Mouse (Mus musculus) hindbrain, embryonic 16.5 days (tissue): ENCODE data around the gene Arcn1. TPM values are rescaled to one million over a fixed set of nuclear protein-coding genes. Genes with fewer than 3 reads are reported as not detected.
A peak's percentile ranks its signal among the peaks of the same experiment; 100 is the strongest.
"Not testable (repeated sequence)": the region's sequence is repeated elsewhere in the genome, so short reads cannot be mapped to it uniquely, and the experiment has no call there.

Experiments
- ATAC-seq: fragments of 200-750 bp; cut with Nextera tagmentation; 2 replicates; pipeline ENCODE4 v1.8.0; 2017; ENCODE audit warnings: moderate TSS enrichment, moderate library complexity
- H3K27ac ChIP-seq: fragments of 300-500 bp; sonication (generic); 2 replicates; pipeline ENCODE4 v1.5.1; 2014; ENCODE audit warnings: low read depth, mild to moderate bottlenecking, control low read depth, low read length, moderate library complexity
- H3K27me3 ChIP-seq: fragments of 300-500 bp; sonication (generic); replicated peaks from 2 replicates; pipeline ENCODE4 v1.6.1; 2014; ENCODE audit warnings: low read length; ENCODE audit not compliant: control insufficient read depth, insufficient read depth
- H3K36me3 ChIP-seq: fragments of 300-500 bp; sonication (generic); 2 replicates; pipeline ENCODE4 v1.6.1; 2014; ENCODE audit warnings: mild to moderate bottlenecking, low read length, moderate library complexity, mixed read lengths; ENCODE audit not compliant: control insufficient read depth, insufficient read depth
- H3K4me1 ChIP-seq: fragments of 300-500 bp; sonication (generic); 2 replicates; pipeline ENCODE4 v1.6.1; 2014; ENCODE audit warnings: low read depth, low read length; ENCODE audit not compliant: control insufficient read depth, insufficient read depth
- H3K4me2 ChIP-seq: fragments of 300-500 bp; sonication (generic); 2 replicates; pipeline ENCODE4 v1.6.1; 2014; ENCODE audit warnings: mild to moderate bottlenecking, low read length, control low read depth, moderate library complexity
- H3K4me3 ChIP-seq: fragments of 300-500 bp; sonication (generic); 2 replicates; pipeline ENCODE4 v1.5.1; 2014; ENCODE audit warnings: mild to moderate bottlenecking, low read length, control low read depth, moderate library complexity
- H3K9ac ChIP-seq: fragments of 300-500 bp; sonication (generic); 2 replicates; pipeline ENCODE4 v1.6.1; 2014; ENCODE audit warnings: low read depth, mild to moderate bottlenecking, control low read depth, low read length, moderate library complexity
- H3K9me3 ChIP-seq: fragments of 300-500 bp; sonication (generic); 2 replicates; pipeline ENCODE4 v1.6.1; 2014; ENCODE audit warnings: mild to moderate bottlenecking, low read length, moderate library complexity; ENCODE audit not compliant: control insufficient read depth
- WGBS: fragments of 180-500 bp; shearing (Covaris S2); extraction: QIAGEN DNeasy Blood & Tissue Kit; methylation state at CpG from one replicate; pipeline ENCODE4 v1.1.7; 2014; 5-methylcytosine and 5-hydroxymethylcytosine counted together
- polyA plus RNA-seq: library from polyadenylated mRNA; unstranded; fragments of >200 nt; fragmentation: Nextera tagmentation; extraction: Ambion mirVana; gene quantifications from 2 replicates; pipeline ENCODE4 v1.2.1, GENCODE M21; 2015

Gene Arcn1
- polyA plus RNA-seq, 1 experiment from 2014 or later: 130 TPM

DNA sequence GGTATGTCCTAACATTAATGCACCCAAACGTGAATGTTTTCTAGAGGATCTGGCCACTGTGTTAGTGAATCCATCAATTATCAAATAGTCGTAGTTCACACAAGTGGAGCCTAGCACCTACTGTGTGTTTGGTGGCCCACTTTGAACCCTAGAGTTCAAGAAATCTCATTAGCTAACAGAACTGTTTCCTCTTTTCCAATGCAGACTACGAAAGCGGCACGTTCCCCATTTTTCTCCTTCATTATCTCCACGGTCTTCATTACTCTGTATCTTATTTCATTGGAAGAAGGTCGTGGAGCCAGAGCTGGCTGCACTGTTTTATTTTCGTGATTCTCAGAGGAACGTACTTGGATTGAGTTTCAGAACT lies 32.3 kb upstream of the Arcn1 start:
- Histone ChIP-seq H3K4me2 (peak overlapping the region; percentile 72), H3K4me3 (peak overlapping the region; percentile 59), H3K9me3 (no peaks in the 10 kb centered on the region), H3K27ac (no peak overlapping the region), H3K9ac (peak overlapping the region; percentile 74), H3K4me1 (peaks cover 13% of the 10 kb centered on the region), H3K36me3 (no peaks in the 10 kb centered on the region; the same call in 1 of the 2 replicates), H3K27me3 (no peaks in the 10 kb centered on the region)
- no peak for ATAC-seq
- WGBS: 38% methylated on average over 9 of the region's 9 CpGs

DNA sequence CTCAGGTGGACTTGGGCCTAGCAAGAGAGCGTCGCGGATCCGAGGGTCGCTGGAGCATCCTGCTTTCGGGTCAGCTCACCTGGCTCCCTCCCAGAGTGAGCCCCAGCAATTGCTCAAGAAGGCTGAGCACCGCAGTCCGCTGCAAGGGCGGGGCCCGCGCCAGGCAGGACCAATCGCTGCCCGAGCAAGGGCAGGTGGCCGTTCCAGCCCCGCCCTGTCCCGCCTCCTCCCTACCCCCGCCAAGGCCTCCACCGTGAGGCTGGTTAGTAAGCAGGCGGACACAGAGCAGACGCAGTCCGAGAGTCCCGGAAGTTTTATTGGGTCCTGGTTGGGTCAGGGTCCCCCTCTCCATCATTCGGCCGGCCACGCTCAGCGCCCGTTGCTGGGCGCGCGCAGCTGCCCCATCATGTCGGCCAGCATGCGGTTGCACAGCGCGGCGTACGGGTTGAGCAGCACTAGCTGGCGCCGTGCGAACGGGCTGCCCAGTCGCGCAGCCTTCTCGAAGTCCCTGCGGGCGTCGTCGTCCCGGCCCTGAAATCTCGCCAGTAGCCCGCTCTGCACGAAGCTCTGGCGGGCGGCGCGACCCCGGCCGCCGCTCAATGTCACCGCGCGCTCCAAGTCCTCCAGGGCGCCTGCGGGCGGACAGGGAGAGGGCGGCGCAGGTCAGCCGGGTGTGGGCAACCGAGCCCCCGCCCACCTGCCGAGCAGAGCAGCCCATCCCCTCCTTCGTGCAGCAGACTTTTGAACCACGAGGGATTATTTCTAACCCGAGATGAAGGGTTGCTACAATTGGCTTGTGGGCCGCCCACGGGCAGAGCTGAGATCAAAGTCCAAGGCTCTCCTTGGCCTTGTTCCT lies 31.7 kb upstream of the Arcn1 start, which contains the start of gene Tmem25:
TSS of gene Tmem25 (minus strand) at position 206 of the 856 bp plus-strand sequence.
- Histone ChIP-seq H3K9ac (peak within 1 kb of the TSS; percentile 74), H3K36me3 (no peaks in the 10 kb centered on the region), H3K4me3 (peak within 1 kb of the TSS; percentile 59), H3K4me1 (peaks cover 13% of the 10 kb centered on the region), H3K9me3 (no peaks in the 10 kb centered on the region), H3K27me3 (no peaks in the 10 kb centered on the region), H3K27ac (peak within 1 kb of the TSS; percentile 76), H3K4me2 (peak within 1 kb of the TSS; percentile 72)
- under 1% methylated on average over 73 of the region's 75 CpGs for WGBS
- peak; percentile 98 for ATAC-seq

DNA sequence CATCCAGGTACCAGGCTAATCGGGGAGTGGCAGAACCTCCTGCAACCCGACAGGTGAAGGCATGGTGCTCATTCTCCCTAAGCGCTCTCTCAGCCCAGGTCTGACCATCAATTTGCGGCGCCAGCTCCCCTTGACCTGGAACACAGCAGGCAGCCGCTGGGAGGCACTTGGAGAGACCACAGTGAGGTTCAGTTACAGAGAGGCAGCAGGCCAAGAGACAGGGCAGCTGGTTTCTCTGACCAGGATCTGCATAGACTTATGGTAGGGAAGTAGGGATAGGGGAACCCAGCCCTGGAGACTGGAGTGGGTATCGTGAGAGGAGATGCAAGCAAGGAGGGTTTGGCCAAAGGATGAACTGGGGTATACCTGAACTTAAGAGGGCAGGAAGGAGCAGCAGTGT lies 30.7 kb upstream of the Arcn1 start:
- H3K27me3 ChIP-seq: no peaks in the 10 kb centered on the region
- H3K9ac ChIP-seq: peak overlapping the region; percentile 74
- peaks cover 13% of the 10 kb centered on the region for H3K4me1 ChIP-seq
- H3K36me3 ChIP-seq: no peaks in the 10 kb centered on the region
- no peaks in the 10 kb centered on the region for H3K9me3 ChIP-seq
- H3K4me2 ChIP-seq: peak overlapping the region; percentile 72
- no peak for ATAC-seq
- H3K4me3 ChIP-seq: peak overlapping the region; percentile 59
- H3K27ac ChIP-seq: no peak overlapping the region
- WGBS: 42% methylated on average over 7 of the region's 7 CpGs

DNA sequence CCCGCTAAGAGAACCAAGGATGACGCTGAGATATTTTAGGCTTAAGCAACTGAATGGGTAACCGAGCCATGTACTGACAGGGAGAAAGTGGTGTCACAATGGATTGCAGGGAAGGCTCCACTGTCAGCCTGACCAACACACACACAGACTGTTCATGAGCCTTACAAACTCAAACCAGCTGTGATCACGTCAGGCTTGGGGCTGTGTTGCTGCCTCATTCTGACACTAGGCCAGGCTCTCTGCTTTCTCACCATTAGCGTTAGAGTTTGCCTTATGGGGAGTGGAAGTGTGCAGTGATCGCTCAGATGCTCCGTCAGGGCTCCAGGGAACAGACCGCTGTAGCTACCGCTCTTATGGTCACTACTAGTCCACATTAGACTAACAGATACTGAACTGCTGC lies 25.2 kb upstream of the Arcn1 start:
- H3K9ac ChIP-seq: no peak overlapping the region
- no peak for ATAC-seq
- H3K4me1 ChIP-seq: no peaks in the 10 kb centered on the region
- no peak overlapping the region for H3K4me2 ChIP-seq
- H3K27ac ChIP-seq: no peak overlapping the region
- H3K36me3 ChIP-seq: peaks cover 21% of the 10 kb centered on the region
- H3K9me3 ChIP-seq: no peaks in the 10 kb centered on the region
- WGBS: 81% methylated on average over 9 of the region's 9 CpGs
- no peak overlapping the region for H3K4me3 ChIP-seq
- H3K27me3 ChIP-seq: no peaks in the 10 kb centered on the region

GRCm38 (mm10) chr9:44772750-44773651 lies 5.4 kb upstream of the Arcn1 start:
- peak overlapping the region; percentile 60 for H3K4me3 ChIP-seq
- H3K27ac ChIP-seq: peak overlapping the region; percentile 80
- H3K9ac ChIP-seq: peak overlapping the region; percentile 69
- H3K9me3 ChIP-seq: no peaks in the 10 kb centered on the region
- H3K4me1 ChIP-seq: peaks cover 3% of the 10 kb centered on the region; the same call in 1 of the 2 replicates
- H3K4me2 ChIP-seq: peak overlapping the region; percentile 57
- H3K27me3 ChIP-seq: no peaks in the 10 kb centered on the region
- WGBS: under 1% methylated on average over 41 of the region's 41 CpGs
- H3K36me3 ChIP-seq: no peaks in the 10 kb centered on the region; the same call in 1 of the 2 replicates
- peak; percentile 99 for ATAC-seq

DNA sequence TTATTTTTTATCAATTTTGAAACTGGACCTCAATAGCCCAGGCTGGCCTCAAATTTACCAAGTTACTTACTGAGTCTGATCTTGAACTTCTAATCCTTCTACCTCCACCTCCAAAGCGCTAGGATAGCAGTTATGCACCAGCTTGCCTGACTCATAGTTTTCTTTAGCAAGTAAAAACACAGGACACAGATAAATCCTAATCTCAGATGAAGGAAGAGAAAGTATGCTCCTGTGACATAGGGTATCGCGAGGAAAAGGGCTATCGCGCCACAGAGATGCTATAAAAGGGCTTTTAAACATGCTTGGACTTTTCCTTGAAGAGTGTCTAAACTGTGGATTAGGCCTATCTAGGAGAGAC lies 4.7 kb upstream of the Arcn1 start:
- Histone ChIP-seq H3K36me3 (no peaks in the 10 kb centered on the region; the same call in 1 of the 2 replicates), H3K9ac (no peak overlapping the region), H3K4me1 (peaks cover 3% of the 10 kb centered on the region; the same call in 1 of the 2 replicates), H3K27ac (peak overlapping the region; percentile 41; the same call in 1 of the 2 replicates), H3K27me3 (no peaks in the 10 kb centered on the region), H3K4me3 (no peak overlapping the region), H3K9me3 (no peaks in the 10 kb centered on the region), H3K4me2 (no peak overlapping the region)
- no peak for ATAC-seq
- WGBS: 22% methylated on average over 5 of the region's 5 CpGs

GRCm38 (mm10) chr9:44771376-44771775 lies 3.7 kb upstream of the Arcn1 start:
- H3K9ac ChIP-seq: no peak overlapping the region
- ATAC-seq: no peak
- WGBS: 96% methylated on average over 5 of the region's 5 CpGs

GRCm38 (mm10) chr9:44768029-44768394 lies 367 bp upstream of the Arcn1 start:
- Histone ChIP-seq H3K4me2 (peak overlapping the region; percentile 43), H3K27ac (peak overlapping the region; percentile 96; the same call in 1 of the 2 replicates), H3K4me3 (peak overlapping the region; percentile 85), H3K4me1 (peaks cover 16% of the 10 kb centered on the region)
- ATAC-seq, H3K9ac ChIP-seq, H3K9me3 ChIP-seq, H3K36me3 ChIP-seq, H3K27me3 ChIP-seq: not testable (repeated sequence)
- WGBS: 46% methylated on average over 7 of the region's 9 CpGs

More at GRCm38 (mm10) chr9:44771376-44771775, 3.7 kb upstream of the Arcn1 start:
- no peaks in the 10 kb centered on the region; the same call in 1 of the 2 replicates for H3K36me3 ChIP-seq
- H3K4me2 ChIP-seq: no peak overlapping the region
- H3K4me1 ChIP-seq: peaks cover 5% of the 10 kb centered on the region
- H3K27ac ChIP-seq: no peak overlapping the region
- H3K27me3 ChIP-seq: no peaks in the 10 kb centered on the region
- H3K4me3 ChIP-seq: no peak overlapping the region
- no peaks in the 10 kb centered on the region for H3K9me3 ChIP-seq

- no peaks in the 10 kb centered on the region for H3K27me3 ChIP-seq
- H3K4me3 ChIP-seq: no peak overlapping the region
- H3K36me3 ChIP-seq: peaks cover 9% of the 10 kb centered on the region
- 76% methylated on average over 2 of the region's 2 CpGs for whole genome bisulfite sequencing
- no peaks in the 10 kb centered on the region for H3K9me3 ChIP-seq
- no peak overlapping the region for H3K4me2 ChIP-seq
- ATAC-seq: no peak
- no peak overlapping the region for H3K27ac ChIP-seq
- peaks cover 9% of the 10 kb centered on the region for H3K4me1 ChIP-seq
- no peak overlapping the region for H3K9ac ChIP-seq
Observed at GRCm38 (mm10) chr9:44760873-44761272, 6.8 kb downstream of the Arcn1 start.
